Mouse (Mus musculus) liver, adult (tissue): ENCODE measurements around the gene Cdkn2c.

Source experiments
- GATA4 ChIP-seq: IDR thresholded peaks from 2 replicates; pipeline ENCODE4 v1.6.1; 2014; ENCODE audit warnings: mild to moderate bottlenecking, low read length; ENCODE audit not compliant: insufficient replicate concordance

The Cdkn2c gene

DNA sequence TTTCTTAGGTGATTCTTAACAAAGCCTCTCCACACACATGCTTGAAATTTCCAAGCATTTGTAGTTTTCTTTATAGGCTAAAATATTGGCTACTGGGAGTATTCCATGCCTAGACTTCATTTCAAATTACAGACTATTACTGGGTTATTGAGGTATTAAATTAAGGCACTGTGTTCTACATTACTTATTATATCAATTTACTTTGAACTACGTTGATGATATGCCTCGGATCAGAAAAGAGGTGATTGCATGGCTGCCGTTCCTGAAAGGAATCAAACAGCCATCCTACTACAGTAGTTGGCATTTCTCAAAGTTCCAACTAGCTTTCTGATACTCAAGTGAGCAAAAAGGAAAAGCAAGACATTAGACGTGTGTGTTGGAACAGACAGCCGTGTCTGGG, 4.7 kb downstream of the Cdkn2c start:
- TF ChIP-seq GATA4, result no peak

DNA sequence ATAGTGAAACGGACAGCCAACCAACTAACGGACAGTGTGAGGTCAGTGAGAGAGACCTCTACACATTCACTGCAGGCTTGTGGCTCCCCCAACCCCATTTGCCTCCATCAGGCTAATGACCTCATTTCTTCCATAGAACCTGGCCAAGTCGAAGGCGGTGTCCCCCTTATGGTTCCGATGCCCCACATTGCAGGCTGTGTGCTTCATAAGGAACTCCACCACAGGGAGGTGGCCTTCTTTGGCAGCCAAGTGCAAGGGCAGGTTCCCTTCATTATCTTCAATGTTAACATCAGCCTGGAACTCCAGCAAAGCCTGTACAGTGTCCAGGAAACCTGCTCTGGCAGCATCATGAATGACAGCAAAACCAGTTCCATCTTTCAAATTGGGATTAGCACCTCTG, 5.8 kb downstream of the Cdkn2c start:
- TF ChIP-seq GATA4, result no peak

DNA sequence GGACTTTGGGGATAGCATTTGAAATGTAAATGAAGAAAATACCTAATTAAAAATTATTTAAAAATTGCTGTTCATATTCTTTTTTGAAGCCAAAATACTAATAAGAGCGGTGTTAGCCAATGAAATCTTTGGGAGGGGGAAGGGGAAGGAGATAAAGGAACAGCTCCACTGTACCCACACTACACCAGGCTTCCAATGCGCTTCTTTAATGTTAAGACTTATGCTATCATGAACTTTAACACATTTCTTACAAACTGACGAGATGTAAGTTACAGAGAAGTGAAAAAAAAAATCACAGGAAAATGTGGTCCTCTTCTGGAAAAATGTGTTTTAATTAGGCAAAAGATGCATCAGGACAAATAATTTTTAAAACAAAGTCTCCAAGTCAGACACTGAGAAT, 6.4 kb downstream of the Cdkn2c start:
- no peak for TF ChIP-seq GATA4

DNA sequence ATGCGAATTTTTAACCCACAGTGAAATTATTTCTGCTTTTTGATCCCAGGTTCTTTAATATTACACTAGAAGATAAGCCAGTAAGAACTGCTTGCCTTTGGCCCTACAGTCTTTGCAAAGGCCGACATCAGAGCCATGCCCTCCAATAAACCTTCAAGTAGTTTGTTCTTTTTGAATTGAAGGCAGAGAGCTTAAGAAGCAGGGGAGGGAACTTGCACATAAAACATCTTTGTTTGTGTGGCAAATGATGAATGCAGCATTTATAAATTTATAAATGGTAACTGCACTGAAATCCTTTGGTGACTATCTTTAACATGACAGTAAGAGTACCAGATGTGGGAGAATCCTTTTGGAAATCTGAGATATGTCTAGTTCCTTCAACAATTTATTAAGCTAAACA, 7.4 kb downstream of the Cdkn2c start:
- no peak for TF ChIP-seq GATA4

DNA sequence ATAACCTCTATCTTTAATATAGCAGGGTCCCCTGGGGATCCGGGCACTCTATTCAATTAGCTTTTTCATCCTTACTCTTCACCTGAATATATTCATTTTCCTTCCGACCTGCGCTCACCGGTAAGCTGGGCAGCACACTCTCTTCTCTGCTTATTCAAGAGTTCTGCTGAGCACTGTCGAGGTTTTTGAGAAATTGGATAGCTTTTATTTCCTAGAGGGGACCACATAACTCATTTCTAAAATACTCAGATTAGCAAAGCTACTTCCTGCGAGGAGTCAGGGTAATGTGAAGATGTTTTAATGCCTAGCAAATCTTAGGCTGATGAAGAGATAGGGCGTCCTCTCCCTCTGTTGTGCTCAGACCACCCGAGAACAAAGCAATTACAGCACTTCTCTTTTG, 8.2 kb downstream of the Cdkn2c start:
- TF ChIP-seq GATA4, result no peak

DNA sequence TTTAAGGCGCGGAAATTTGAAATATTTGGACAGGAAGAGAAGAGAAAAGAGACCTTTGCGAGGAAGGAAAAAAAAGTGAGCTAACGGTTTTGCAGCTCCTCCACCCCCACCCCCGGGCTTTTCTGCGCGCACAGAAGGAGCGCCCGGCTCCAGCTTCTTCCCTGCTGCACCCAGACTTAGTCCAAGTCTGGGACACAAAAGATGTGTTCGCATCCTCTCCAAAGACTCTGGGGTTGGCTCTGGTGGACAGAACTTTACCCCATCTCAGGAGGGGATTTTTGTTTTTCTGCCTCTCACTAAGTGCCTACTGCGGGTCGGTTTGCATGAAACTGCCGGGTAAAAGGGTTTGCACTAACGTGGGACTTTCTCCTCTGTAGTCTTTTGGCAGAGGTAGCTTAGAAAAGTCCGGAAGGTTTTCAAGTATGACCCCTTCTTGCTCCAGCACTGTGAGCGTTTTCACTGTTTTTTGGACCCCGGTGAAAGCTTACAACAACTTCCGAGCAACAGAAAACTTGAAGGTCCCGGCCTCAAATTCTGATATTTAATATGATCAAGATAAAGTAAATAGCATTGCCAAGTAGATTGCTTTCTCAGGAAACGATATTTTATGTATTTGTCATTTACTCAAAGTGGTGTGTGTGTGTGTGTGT, 9.0 kb downstream of the Cdkn2c start:
- no peak for TF ChIP-seq GATA4

DNA sequence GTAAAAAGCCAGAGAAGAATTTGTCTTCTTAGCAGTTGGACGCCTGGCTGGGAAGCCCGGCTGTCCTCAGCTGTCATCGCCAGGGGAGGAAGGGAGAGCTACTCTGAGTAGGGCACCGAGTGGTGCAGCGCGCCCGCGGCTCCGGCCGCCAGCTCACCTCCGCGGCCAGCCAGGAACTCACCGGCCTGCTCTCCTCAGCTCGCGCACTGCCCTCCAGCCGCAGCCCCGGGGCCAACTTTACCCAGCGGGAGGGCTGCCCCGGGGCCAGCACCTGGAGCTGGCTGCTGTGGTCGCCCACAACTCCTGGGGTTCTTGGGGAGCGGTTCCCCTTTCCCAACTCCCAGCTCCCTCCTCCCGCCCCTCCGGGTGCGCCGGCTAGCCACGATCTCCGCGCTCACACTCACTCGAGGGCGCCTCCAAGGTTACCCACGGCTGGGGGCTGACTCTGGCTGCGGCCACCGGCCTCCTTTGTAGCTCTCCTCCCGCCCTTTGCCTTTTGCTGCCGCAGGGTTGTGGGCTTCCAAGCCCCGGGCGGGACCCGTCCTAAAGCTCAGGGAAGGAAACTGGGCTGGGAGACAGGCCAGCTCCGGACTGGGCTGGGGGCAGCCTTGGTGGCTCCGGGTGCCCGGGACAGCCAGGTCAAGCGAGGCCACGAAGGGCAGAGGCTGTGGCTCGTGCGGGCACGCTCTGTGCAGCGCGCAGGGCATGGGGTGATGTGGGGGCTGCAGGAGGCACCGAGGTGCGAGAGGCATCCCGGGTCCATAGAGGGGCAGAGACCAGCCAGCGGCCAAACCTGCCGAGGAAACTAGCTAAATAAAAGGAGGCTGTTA, 9.8 kb downstream of the Cdkn2c start:
- TF ChIP-seq GATA4, result no peak

DNA sequence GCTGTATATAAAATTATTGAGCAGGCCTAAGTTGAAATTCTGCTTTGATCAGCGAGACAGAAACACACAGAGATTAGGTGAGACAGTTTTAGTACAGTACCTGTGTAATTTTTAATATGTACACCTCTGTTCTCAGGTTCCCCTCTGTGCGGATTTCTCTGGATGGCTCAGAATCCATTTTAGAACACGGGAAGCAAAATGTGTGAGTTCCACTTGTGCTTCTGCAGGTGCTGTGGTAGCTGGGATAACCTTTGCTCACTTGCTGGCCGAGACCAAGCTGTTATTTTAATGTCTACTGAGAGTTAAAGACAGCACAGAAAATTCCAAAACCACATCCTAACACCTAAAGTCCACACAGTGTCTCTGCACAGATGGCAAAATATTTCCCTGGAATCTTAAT, 10.7 kb downstream of the Cdkn2c start:
- TF ChIP-seq GATA4, result no peak

DNA sequence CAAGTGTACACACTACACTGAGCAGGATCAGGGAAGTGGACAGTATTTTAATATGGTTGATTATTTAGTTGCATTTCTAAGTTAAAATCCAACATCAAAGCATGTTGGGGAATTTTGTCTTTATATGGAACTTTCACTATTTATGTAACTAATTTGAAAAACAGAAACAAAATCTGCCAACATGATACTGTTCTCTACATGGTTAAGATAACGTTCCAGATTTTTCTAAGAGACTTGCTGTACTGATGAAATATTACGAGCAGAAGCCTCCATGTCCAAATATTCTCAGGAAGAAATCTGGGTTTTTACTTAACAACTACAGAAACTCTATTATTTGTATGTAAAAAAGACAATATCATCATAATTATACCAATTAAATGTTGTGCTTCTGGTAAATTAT, 11.3 kb downstream of the Cdkn2c start:
- no peak for TF ChIP-seq GATA4

DNA sequence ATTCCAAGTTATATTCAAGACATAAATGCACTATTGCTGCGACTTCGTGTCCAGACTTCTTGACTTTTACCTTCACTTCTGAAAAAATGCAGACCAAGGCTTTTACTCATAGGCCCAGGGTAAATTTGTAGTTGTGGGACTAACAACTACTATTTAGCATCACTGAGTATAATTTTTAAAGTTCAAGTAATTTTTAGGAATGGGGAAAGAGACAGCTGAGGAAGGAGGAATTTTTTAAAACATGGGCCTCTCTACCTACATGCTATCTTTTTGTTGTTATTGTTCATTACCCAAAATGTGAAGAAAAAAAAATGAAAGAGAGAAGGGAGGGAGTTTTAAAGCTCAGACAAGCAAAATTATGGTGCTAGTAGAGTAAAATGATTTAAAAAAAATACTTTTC, 12.3 kb downstream of the Cdkn2c start:
- TF ChIP-seq GATA4, result no peak

DNA sequence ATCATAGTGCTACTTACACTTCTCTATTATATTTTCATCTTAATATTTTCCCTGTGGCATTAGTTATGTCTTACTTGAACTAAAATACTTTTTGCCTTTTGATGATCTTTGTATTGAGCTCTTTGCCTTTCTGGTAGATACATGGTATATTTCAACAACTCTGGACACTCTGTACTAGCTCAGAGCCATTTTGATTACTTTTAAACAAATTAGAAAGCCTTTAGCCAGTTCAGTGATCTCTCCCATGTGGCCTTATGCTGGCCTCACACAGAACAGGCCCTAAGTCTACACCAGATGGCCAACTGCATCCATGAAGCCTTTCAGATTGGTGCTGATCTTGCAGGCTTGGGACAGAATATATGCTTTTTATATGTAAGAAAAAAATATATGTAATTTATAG, 13.7 kb downstream of the Cdkn2c start:
- TF ChIP-seq GATA4, result no peak

DNA sequence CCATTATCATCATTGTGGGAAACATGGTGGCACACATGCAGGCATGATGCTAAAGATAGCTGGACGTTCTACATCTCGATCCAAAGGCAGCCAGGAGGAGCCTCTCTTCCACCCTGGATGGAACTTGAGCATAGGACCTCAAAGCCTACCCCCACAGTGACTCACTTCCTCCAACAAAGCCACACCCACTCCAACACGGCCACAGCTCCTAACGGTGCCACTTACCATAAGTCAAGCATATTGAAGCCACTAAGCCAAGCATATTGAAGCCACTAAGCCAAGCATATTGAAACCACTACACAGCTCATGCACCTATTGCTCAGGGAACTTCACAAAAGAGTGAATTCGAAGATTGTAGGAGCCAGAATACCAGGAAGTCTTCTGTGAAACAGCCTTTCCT, 17.7 kb downstream of the Cdkn2c start:
- no peak for TF ChIP-seq GATA4

DNA sequence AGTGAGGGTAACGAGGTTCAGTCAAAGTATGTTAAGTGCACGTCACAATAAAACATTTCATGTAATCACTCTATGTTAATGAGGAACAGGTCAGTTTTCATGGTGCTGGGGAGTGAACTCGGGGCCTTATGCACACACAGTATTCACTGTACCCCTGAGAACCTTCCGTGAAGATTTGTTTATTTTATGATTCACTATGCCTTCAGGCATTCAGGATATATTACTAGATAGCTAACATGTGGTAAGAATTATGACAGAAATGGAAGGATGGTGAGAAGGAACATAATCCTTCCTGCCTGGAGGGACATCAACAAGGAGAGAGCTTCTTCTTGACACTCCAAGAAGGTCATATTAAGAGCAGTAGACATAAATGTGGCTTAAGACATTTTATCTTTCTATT, 19.7 kb downstream of the Cdkn2c start:
- TF ChIP-seq GATA4, result no peak

DNA sequence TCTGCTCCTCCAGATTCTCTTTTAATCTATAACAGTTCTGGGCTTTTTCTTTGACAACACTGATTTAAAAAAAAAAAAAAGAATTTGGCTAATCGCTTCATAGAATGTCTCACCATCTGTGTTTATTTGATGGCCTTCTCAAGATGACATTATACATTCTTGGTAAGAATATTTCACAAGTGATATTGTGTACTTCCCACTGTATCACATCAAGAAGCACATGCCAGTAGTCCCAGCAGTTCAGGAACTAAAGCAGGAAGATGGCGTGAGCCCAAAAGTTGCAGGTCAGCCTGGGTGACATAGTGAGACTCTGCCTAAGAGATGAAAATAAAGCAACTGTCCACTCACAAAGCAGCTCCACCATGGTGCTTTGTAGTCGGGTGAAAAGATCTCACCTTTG, 25.5 kb downstream of the Cdkn2c start:
- no peak for TF ChIP-seq GATA4

DNA sequence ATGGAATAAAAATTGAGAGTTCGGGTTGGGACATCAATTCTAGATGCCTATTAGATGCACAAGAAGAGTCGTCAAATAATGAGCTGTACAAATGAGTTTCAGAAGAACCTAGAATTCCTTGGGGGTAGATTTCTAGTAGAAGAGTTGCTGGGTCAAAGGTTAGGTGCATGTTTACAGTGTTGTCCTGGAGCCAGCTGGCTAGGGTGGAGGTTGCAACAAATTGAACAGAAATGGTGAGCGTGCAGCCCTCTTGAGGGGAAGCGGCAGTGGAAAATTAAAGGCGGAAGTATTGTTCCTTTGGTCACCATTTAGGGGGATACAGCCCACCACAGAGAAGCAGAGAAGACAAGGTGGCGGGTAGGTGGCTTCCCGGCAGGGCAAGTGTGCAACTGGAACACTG, 26.8 kb downstream of the Cdkn2c start:
- TF ChIP-seq GATA4, result no peak

DNA sequence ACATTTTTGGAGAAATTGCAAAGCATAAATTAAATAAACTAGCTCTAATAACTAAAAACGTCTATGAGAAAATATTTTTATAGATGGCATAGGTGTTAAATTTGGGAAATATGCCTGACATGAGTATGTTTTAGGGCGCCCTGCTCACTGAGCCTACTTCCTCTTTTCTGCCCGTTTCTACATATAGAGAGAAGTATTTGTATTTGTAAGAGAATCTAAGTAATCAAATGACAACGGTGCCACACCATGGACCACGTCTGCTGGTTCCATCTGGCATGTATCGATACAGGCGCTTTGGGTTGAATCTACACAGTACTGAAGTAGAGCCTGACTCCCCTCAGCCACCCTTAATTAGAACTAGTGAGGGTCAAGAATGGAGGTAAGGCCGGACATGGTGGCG, 27.6 kb downstream of the Cdkn2c start:
- TF ChIP-seq GATA4, result no peak

DNA sequence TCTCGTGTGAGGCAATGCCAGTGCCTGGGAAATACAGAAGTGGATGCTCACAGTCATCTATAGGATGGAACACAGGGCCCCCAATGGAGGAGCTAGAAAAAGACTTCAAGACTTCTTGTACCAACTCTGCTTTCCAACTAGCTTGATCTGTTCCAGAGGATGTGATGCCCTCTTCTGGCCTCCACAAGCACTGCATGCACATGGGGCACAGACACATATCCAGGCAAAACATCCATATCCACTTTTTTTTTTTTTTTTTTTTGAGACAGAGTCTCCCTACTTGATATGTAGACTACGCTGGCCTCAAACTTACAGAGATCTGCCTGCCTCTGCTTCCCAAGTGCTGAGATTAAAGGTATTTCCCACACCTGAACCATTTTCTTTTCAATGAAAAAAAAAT, 32.0 kb downstream of the Cdkn2c start:
- no peak for TF ChIP-seq GATA4
